Mouse (Mus musculus): ENCODE results near the gene Map2k6.

DNA sequence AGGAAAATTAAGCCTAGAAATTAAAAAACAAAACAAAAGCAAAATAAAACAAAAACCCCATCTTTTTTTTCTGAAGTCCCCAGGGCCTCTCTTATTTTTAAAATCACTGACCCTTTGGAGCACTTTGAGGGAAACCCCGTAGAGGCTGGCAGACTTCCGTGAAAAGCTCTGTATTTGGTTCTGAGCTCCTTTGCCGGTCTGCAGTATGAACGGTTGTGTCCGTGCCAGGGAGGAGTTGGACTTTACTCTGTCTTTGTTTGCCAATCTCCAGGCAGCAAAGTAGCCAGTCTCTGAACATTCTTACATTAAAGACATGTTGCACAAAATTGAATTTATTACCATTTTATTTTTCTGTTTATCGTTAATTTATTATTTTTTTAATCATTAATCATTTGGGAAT is 45.7 kb downstream of the Map2k6 start:
- TF ChIP-seq CTCF (IDR thresholded peaks at IDR 0.05; ENCODE audit: extremely low read depth, insufficient read depth, low read length) (no peak), POLR2A (IDR thresholded peaks at IDR 0.05; ENCODE audit: extremely low read depth, insufficient read depth, low read length) (no peak)
